Mouse (Mus musculus) bone marrow, adult 2 months (tissue): ENCODE measurements around the gene Fnbp1. TPM values are rescaled to one million over a fixed set of nuclear protein-coding genes. Genes with fewer than 3 reads are reported as not detected.

Source experiments
- H3K27ac ChIP-seq: fragments of 200-500 bp; 2 replicates; pipeline ENCODE4 v1.5.1; 2012; ENCODE audit warnings: low read depth, mild to moderate bottlenecking, control low read depth, inconsistent platforms, low read length; ENCODE audit not compliant: control insufficient read depth, poor library complexity, insufficient read depth
- H3K4me1 ChIP-seq: fragments of 200-500 bp; 2 replicates; pipeline ENCODE4 v1.6.1; 2011; ENCODE audit warnings: low read length; ENCODE audit not compliant: control insufficient read depth, insufficient read depth
- H3K4me3 ChIP-seq: fragments of 200-500 bp; replicated peaks from 2 replicates; pipeline ENCODE3; 2011; ENCODE audit warnings: mild to moderate bottlenecking, low read depth, low read length, control low read depth; ENCODE audit not compliant: control insufficient read depth
- CTCF ChIP-seq: fragments of 200-500 bp; IDR thresholded peaks from 2 replicates; pipeline ENCODE4 v1.5.1; 2011; ENCODE audit warnings: low read length, control low read depth; ENCODE audit not compliant: control insufficient read depth, insufficient read depth
- POLR2A ChIP-seq: fragments of 200-500 bp; IDR thresholded peaks from 2 replicates; pipeline ENCODE4 v1.6.1; 2011; ENCODE audit warnings: low read depth, mild to moderate bottlenecking, control low read depth, low read length, borderline replicate concordance; ENCODE audit not compliant: control insufficient read depth
- WGBS: fragments of 180-500 bp; shearing (Covaris S2); methylation state at CpG from one replicate; pipeline ENCODE4 v1.1.7; 2018; 5-methylcytosine and 5-hydroxymethylcytosine counted together
- polyA plus RNA-seq: library from polyadenylated mRNA; stranded (reverse); fragments of >200 nt; gene quantifications from 2 replicates; pipeline ENCODE4 v1.2.4, GENCODE M21; 2011; ENCODE audit warnings: low replicate concordance; ENCODE audit not compliant: missing spikeins, insufficient read depth, insufficient read length

Fnbp1 gene
- polyA plus RNA-seq, 1 experiment, result 67.8 TPM

DNA sequence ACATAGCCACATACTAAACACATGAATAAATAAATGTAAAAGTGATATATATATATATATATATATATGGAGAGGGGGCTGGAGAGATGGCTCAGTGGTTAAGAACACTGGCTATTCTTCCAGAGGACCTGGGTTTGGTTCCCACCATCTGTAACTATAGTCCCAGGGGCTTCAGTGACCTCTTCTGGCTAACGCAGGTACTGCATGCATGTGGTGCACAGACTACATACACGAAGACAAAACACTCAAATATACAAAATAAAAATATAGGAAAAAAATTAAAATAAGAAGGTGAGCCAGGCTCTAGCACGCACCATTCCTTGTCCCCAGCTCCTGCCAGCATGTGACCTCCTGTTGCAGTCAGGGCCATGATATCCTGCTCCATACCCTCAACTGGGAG, 85.7 kb downstream of the Fnbp1 start:
- TF ChIP-seq CTCF (no peak), POLR2A (no peak)
- Histone ChIP-seq H3K4me3 (no peak overlapping the region), H3K27ac (no peak overlapping the region), H3K4me1 (no peaks in the 10 kb centered on the region; the same call in 1 of the 2 replicates)
- WGBS, result 92% methylated on average over 3 of the region's 3 CpGs

DNA sequence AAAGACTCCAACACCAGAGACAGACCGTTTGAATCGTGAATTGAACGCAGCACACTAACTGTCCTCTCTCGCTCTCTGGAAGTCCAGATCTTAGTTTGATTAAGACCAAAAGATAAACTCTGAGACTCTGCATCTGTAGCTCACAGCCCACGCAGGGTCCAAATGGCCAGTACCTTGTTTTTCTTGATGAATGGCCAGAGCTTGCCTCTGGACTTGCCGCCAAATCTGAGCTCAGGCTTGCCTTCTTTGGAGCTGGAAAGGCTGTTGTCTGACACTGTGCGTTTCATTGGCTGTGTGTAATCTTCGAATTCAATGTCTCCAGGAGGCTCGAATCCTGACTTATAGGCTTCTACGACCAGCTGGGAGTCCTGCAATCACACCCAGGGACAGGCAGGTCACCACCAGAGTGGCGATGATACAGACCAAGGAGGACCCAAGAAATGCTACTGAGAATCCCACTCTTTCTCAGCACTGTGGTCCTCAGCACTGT, 87.9 kb downstream of the Fnbp1 start:
- 89% methylated on average over 11 of the region's 11 CpGs for WGBS
- no peak for TF ChIP-seq POLR2A
- no peak for TF ChIP-seq CTCF
- no peak overlapping the region for H3K4me3 ChIP-seq
- no peaks in the 10 kb centered on the region for H3K4me1 ChIP-seq
- H3K27ac ChIP-seq, result no peak overlapping the region

DNA sequence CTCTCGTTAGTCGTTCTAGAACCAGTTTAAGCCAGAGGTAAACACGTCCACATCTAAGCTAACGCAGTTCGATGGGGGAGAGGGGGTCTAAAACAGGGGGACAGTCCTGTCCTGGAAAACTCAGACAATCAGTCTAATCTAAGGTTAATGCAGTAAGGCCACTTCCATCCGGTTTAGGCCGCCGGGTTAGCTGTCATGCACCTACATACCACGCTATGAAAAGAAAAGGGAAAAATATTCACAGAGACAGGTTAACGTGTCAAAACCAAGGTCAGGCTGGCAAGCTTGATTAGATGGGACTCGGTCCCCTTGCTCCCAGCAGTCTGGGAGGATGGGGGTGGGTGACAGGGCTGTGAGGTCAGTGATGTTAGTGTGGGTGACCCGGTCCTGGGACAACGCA, 88.4 kb downstream of the Fnbp1 start:
- WGBS, result 89% methylated on average over 13 of the region's 13 CpGs
- Histone ChIP-seq H3K4me3 (no peak overlapping the region), H3K4me1 (no peaks in the 10 kb centered on the region), H3K27ac (no peak overlapping the region)
- no peak for TF ChIP-seq POLR2A
- TF ChIP-seq CTCF, result no peak

DNA sequence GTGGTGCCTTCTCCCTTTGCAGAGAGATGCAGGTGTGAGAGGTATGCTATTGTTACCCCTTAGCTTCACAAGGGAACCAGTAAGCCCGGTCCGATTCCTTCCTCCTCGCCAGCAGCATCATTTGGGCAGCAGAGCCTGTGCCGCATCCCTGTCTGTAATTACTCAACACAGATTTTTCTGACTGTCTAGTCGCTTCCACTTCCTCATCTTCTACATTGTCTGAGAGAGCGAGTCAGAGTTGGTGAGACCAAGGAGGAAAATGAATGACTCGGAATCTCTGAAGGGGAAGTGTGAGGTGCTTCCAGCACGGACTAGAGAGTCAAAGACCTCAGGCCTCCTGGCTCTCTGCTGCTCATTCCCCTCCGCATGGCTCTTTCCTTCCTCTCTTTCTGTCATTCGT, 89.4 kb downstream of the Fnbp1 start:
- no peak overlapping the region for H3K27ac ChIP-seq
- H3K4me1 ChIP-seq, result no peaks in the 10 kb centered on the region
- H3K4me3 ChIP-seq, result no peak overlapping the region
- 64% methylated on average over 10 of the region's 10 CpGs for WGBS
- TF ChIP-seq POLR2A (no peak), CTCF (no peak)

DNA sequence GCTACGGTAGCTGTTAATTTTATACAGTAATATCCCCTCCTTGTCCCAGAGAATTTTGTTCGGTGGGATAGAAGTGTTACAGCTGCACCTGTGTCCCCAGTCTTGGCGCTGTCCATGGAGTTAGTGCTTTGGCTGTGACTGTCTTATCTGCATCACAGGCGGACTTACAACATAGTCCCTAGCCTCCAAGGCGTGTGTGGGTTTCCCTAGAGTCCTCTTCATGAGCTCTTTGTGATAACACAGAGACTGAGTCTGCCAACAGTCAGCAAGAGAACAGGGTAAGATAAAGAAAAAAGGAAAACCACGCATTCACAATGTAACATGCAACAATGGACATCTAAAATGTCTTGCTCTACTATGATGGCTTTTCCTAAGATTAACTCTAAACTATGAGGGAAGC, 93.8 kb downstream of the Fnbp1 start:
- WGBS, result 66% methylated on average over 6 of the region's 6 CpGs
- H3K4me3 ChIP-seq, result no peak overlapping the region
- H3K4me1 ChIP-seq, result no peaks in the 10 kb centered on the region
- TF ChIP-seq CTCF (no peak), POLR2A (no peak)
- H3K27ac ChIP-seq, result no peak overlapping the region

DNA sequence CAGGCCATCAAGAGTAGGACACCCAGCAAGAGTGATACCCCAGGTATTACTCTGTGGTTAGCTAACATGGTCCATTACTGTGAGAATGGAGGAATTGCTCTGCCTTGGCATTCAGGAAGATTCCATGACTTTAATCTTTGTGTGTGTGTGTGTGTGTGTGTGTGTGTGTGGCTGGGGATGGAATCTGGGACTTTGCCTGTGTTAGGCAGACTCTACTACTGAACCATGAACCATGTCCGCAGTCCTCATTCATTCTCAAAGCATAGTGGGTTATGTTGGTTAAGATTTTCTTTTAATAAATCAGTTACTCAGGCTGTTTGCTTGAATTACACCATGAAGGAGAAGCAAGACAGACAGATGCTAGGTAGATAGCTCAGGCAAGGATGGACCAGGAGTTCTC, 98.0 kb downstream of the Fnbp1 start:
- H3K4me3 ChIP-seq, result no peak overlapping the region

DNA sequence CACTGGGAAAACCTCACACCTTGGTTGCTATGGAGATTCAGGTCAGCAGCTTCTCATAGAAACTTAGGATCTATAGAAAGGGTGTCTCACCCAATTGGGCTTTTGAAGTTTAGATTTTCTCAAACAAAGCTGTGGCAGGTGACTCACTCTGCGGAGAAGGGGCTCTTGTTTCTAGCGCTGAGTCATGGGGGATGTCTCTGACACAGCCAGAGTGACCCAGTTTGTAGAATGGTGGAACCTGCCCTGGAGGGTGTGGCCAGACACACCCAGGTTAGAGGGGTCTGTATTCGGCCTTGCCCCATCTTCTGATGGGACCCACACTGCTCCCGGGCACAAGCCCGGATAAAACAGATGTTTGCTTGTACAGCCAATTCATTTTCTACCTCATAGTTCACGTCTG, 98.9 kb downstream of the Fnbp1 start:
- 90% methylated on average over 6 of the region's 6 CpGs for WGBS
- no peak for TF ChIP-seq POLR2A
- TF ChIP-seq CTCF, result no peak

More for the DNA sequence above, 98.0 kb downstream of the Fnbp1 start:
- Histone ChIP-seq H3K27ac (no peak overlapping the region), H3K4me1 (no peaks in the 10 kb centered on the region)
- TF ChIP-seq CTCF (no peak), POLR2A (no peak)
- 85% methylated on average over 1 of the region's 1 CpGs for WGBS

DNA sequence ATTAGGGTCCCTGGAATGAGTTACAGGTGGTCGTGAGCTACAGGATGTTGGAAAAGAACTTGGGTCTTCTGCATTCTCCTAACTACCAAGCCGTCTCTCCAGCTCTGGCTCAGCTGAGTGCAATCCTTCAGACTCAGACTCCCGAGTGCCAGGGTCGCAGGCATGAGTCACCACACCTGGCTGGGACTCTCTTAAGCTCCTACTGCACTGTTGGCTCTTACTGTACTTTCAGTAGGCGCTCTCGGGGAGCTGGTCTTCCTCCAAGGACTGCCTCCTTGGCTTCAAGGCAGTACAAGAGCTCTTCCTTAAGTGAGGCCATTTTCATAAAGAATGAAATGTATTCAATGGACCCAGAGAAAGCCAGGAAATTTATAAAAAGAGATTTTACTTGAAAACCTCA, 100.4 kb downstream of the Fnbp1 start:
- H3K4me3 ChIP-seq, result no peak overlapping the region
- 91% methylated on average over 6 of the region's 6 CpGs for WGBS
- TF ChIP-seq CTCF, result no peak
- no peak for TF ChIP-seq POLR2A
- no peak overlapping the region for H3K27ac ChIP-seq
- H3K4me1 ChIP-seq, result no peaks in the 10 kb centered on the region

More for the DNA sequence above, 98.9 kb downstream of the Fnbp1 start:
- Histone ChIP-seq H3K4me1 (no peaks in the 10 kb centered on the region), H3K4me3 (no peak overlapping the region), H3K27ac (no peak overlapping the region)

DNA sequence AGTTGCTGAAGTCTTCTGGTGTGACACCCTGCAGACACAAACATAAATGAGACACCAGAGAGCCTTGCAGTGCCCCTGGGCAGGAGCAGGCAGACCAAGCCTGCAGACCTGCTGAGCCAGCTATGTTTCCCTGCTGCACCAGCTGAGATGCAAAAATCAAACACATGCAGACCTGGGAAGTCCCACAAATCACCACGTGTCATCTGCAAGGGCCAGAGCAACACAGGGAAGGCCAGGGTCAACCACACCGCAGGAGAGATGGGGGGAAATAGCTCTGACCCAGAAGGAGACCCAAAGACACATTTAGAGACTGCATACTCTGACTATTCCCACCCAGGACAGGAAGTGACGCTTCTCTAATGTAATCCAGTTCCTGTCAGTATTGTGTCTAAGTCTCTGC, 101.3 kb downstream of the Fnbp1 start:
- TF ChIP-seq CTCF, result no peak
- no peak for TF ChIP-seq POLR2A
- Histone ChIP-seq H3K27ac (no peak overlapping the region), H3K4me1 (no peaks in the 10 kb centered on the region), H3K4me3 (no peak overlapping the region)
- WGBS, result 83% methylated on average over 3 of the region's 3 CpGs
